Mouse (Mus musculus) embryonic stem cell, embryonic (primary cell): ENCODE measurements around the gene Fxyd2.

ENCODE experiments used
- CTCF ChIA-PET, 4 experiments: fragments of 300-600 bp in 2 of 4; fragments of 350-600 bp in 2 of 4; sonication (Branson Sonifier 250); formaldehyde crosslinking; loops; one replicate each; lab custom pipeline; 2022; ENCODE audit warnings: inconsistent platforms in 2 of 4; lab: Charles Lee
- POLR2A ChIA-PET, 4 experiments: fragments of 300-600 bp in 2 of 4; fragments of 350-600 bp in 2 of 4; sonication (Branson Sonifier 250); formaldehyde crosslinking; loops; one replicate each; lab custom pipeline; 2022; ENCODE audit warnings: antibody characterized with exemption in 4 of 4, inconsistent platforms in 1 of 4; lab: Charles Lee

Fxyd2 gene

GRCm38 (mm10) chr9:45399434-45399833 lies at the start of gene Fxyd2:
TSS of gene Fxyd2 (plus strand) at chr9:45399669.
- POLR2A ChIA-PET = interaction anchor here in 3 of 4 experiments (0.9 to 50.2 kb wide), 8 partner anchors 8 to 50 kb away, joined by 3 to 2905 read pairs (median 10); partner anchors contain the start of gene Fxyd6 (in 1 of the 3)
- CTCF ChIA-PET = interaction anchor here in 1 of 4 experiments (1.3 to 5.4 kb wide), 3 partner anchors 10 to 99 kb away, joined by 3 to 44 read pairs (median 4); no protein-coding TSS in a partner anchor

GRCm38 (mm10) chr9:45349851-45350250 lies 49.6 kb upstream of the Fxyd2 start:
- ChIA-PET POLR2A (interaction anchor here (0.6 to 44.2 kb wide), 83 partner anchors 8 to 1015 kb away, joined by 3 to 2905 read pairs (median 6); partner anchors contain the start of genes Fxyd2 (in 3 of the 4), Fxyd6 (in 3 of the 4), Sidt2 (in 2 of the 4) and Atp5l (in 1 of the 4)), CTCF (interaction anchor here (0.5 to 3.1 kb wide), 21 partner anchors 12 to 1095 kb away, joined by 3 to 21 read pairs (median 7); partner anchors contain the start of genes Apoc3 (in 1 of the 4) and Fxyd6 (in 1 of the 4))

GRCm38 (mm10) chr9:45355192-45355591 lies 44.3 kb upstream of the Fxyd2 start:
- CTCF ChIA-PET = interaction anchor here in 2 of 4 experiments (0.6 to 0.7 kb wide), 2 partner anchors 479 to 1270 kb away, joined by 3 read pairs; no protein-coding TSS in a partner anchor
- POLR2A ChIA-PET = interaction anchor here in 3 of 4 experiments (0.6 to 50.2 kb wide), 6 partner anchors 6 to 590 kb away, joined by 3 to 2905 read pairs (median 174); partner anchors contain the start of genes Fxyd6 (in 2 of the 3) and Fxyd2 (in 1 of the 3)

- ChIA-PET CTCF (no interaction called here), POLR2A (interaction anchor here in 3 of 4 experiments (0.5 to 50.2 kb wide), 11 partner anchors 9 to 533 kb away, joined by 3 to 2905 read pairs (median 5); partner anchors contain the start of genes Fxyd2 (in 1 of the 3) and Fxyd6 (in 1 of the 3))
Observed at GRCm38 (mm10) chr9:45358356-45358755, 41.1 kb upstream of the Fxyd2 start.

DNA sequence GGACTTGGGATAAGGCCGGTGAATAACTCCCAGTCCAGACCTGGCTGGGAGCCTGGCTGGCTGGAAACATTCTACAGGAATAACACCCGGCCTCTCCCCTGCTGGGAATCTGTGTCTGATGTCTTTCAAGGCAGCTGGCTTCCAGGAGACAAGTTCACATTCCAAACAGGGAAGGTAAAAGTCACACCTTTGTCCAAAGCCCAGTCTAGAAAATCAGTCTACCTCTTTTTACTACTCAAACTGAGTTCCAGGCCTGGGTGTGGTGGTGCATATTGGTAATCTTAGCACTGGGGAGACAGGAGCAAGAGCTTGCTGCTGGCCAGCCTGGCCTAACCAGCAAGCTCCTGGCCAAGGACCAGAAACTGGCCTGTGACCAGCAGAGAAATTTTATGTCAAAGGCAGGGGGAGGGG lies 37.4 kb upstream of the Fxyd2 start:
- POLR2A ChIA-PET = interaction anchor here (0.6 to 50.2 kb wide), 35 partner anchors 8 to 638 kb away, joined by 3 to 2905 read pairs (median 6); partner anchors contain the start of genes Fxyd6 (in 3 of the 4), Fxyd2 (in 1 of the 4) and Tmprss13 (in 1 of the 4)
- CTCF ChIA-PET = interaction anchor here (0.5 to 1.4 kb wide), 11 partner anchors 12 to 793 kb away, joined by 3 to 17 read pairs (median 3); no protein-coding TSS in a partner anchor

DNA sequence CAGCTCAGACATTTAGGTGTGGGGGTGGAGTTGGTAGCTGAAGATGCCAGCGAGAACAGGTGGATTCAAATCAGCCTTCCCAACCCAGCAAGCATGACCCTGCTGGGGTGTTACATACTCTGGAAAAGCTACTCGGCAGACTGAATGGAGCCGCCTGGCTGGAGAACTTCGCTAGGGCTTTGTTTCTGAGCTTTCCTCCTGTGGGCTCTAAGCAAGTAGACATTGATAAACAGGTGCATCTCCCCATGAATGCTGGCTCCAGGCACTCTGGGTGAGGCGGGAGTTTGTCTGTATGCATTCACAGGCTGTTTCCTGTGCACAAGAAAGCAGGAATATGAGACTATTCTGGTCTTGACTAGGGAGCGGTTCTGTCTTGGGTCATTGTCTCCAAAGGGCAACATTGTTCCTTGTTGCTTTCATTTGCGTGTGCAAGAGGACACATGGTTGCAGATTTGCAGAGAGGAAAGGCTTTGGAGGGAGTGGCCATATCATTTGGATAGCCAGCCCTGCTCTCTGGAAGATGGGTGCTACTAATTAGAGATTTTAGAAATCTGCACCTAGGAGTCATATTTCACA lies 35.7 kb upstream of the Fxyd2 start:
- POLR2A ChIA-PET = interaction anchor here in 3 of 4 experiments (0.7 to 50.2 kb wide), 12 partner anchors 11 to 759 kb away, joined by 3 to 2905 read pairs (median 12); partner anchors contain the start of genes Ddx6 (in 1 of the 3), Fxyd2 (in 1 of the 3) and Fxyd6 (in 1 of the 3)
- CTCF ChIA-PET = interaction anchor here in 3 of 4 experiments (0.5 to 1.2 kb wide), 4 partner anchors 14 to 49 kb away, joined by 3 to 6 read pairs (median 4); no protein-coding TSS in a partner anchor

- ChIA-PET CTCF (interaction anchor here in 1 of 4 experiments (1.0 kb wide), 1 partner anchor 16 kb away, joined by 3 read pairs; no protein-coding TSS in a partner anchor), POLR2A (interaction anchor here in 3 of 4 experiments (0.7 to 50.2 kb wide), 17 partner anchors 9 to 137 kb away, joined by 3 to 2905 read pairs (median 5); partner anchors contain the start of genes Fxyd2 (in 1 of the 3) and Fxyd6 (in 1 of the 3))
Observed at GRCm38 (mm10) chr9:45367716-45368115, 31.8 kb upstream of the Fxyd2 start.

DNA sequence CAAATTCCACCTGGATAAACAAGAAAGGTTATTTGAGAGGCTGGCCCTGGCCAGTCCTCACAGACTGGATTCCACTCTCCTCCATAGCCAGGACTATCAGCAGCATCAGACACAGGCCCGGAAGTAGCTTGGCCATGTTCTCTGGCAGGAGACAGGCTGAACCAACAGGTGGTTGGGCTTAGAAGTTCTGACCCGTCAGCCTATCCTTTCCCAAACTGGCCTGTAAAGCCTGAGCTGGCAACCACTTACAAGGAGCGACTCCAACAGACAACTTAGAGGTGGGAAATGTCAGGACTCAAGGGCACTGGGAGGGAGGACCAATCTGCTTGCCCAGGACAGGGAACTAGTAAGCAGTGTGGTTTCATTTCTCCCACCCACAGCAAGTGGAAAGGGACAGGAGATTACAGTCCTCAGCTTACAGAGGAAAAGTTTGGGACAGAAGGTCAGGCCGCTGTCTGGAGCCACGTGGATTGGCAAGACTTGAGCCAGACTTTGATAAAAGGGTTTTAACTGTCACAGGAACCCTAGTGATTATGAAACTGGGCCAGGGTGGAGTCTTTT lies 31.0 kb upstream of the Fxyd2 start:
- ChIA-PET CTCF (interaction anchor here in 1 of 4 experiments (1.0 to 1.6 kb wide), 2 partner anchors 16 to 20 kb away, joined by 3 to 9 read pairs; no protein-coding TSS in a partner anchor), POLR2A (interaction anchor here in 3 of 4 experiments (0.6 to 50.2 kb wide), 13 partner anchors 9 to 37 kb away, joined by 3 to 2905 read pairs (median 9); partner anchors contain the start of genes Fxyd2 (in 1 of the 3) and Fxyd6 (in 1 of the 3))

DNA sequence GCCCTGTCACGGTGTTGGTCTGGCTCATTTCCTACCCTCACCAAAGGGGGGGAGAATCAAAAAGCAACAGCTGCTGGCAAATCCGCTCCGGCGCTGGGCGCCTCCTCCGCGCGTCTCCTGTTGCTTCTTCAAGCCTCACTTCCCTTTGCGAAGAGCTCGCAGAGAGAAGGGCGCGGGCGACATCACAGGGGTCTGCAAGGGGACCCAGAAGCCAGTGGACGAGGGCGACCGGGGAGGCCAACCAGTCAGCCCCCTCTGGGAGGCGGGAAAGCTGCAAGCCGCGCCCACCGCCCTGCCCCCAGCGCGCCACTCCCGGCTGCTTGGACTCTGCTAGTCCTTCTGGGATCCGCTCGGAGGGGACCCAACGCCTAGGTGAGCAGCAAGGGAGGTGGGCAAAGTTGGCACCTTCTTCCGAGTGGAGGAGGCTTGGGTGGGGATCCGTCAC lies 29.3 kb upstream of the Fxyd2 start, which contains the start of gene Fxyd6:
Gene Fxyd6 (plus strand): TSS at position 69 of the 445 bp plus-strand sequence.
- POLR2A ChIA-PET = interaction anchor here (0.5 to 50.2 kb wide), 32 partner anchors 7 to 891 kb away, joined by 3 to 2905 read pairs (median 5); partner anchors contain the start of genes Fxyd2 (in 1 of the 4), Fxyd6 (in 1 of the 4) and Mpzl3 (in 1 of the 4)
- CTCF ChIA-PET = interaction anchor here (0.6 to 2.0 kb wide), 15 partner anchors 8 to 490 kb away, joined by 3 to 9 read pairs (median 5); no protein-coding TSS in a partner anchor

- CTCF ChIA-PET = interaction anchor here (0.6 to 2.0 kb wide), 13 partner anchors 8 to 490 kb away, joined by 3 to 8 read pairs (median 5); no protein-coding TSS in a partner anchor
- POLR2A ChIA-PET = interaction anchor here (0.6 to 50.2 kb wide), 28 partner anchors 6 to 71 kb away, joined by 3 to 2905 read pairs (median 6); partner anchors contain the start of genes Fxyd2 (in 1 of the 4) and Fxyd6 (in 1 of the 4)
Observed at GRCm38 (mm10) chr9:45370616-45371336, 28.7 kb upstream of the Fxyd2 start.

GRCm38 (mm10) chr9:45371337-45371707 lies 28.1 kb upstream of the Fxyd2 start:
- ChIA-PET POLR2A (interaction anchor here in 3 of 4 experiments (1.2 to 50.2 kb wide), 9 partner anchors 6 to 49 kb away, joined by 4 to 2905 read pairs (median 119); partner anchors contain the start of genes Fxyd2 (in 1 of the 3) and Fxyd6 (in 1 of the 3)), CTCF (interaction anchor here in 1 of 4 experiments (1.2 to 2.0 kb wide), 2 partner anchors 41 to 43 kb away, joined by 3 to 8 read pairs; no protein-coding TSS in a partner anchor)

DNA sequence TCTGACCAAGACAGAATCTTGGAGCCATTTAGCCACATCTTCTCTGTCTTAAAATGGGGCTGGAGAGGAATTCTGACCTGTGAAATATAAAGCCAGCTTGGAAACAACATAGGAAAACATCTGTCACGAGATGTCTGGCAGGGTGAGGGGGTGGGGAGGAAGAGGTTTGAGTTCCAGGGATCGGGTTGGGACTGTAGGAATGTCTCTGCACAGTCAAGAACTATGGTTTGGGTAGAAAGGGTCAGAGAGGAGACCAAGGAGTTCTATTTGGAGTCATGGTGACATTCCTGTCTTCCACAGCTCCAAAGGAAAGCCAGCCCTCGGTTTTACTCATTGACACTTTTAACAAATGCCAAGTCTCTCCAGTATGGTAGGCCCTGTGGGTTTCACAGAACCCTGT lies 25.6 kb upstream of the Fxyd2 start:
- ChIA-PET CTCF (interaction anchor here in 1 of 4 experiments (2.1 to 2.7 kb wide), 2 partner anchors 25 to 38 kb away, joined by 7 to 16 read pairs; no protein-coding TSS in a partner anchor), POLR2A (interaction anchor here in 3 of 4 experiments (0.9 to 50.2 kb wide), 23 partner anchors 8 to 74 kb away, joined by 3 to 2905 read pairs (median 6); partner anchors contain the start of gene Fxyd6 (in 2 of the 3))

- ChIA-PET POLR2A (interaction anchor here (0.6 to 50.2 kb wide), 31 partner anchors 8 to 127 kb away, joined by 3 to 2905 read pairs (median 6); partner anchors contain the start of genes Fxyd6 (in 2 of the 4) and Tmprss13 (in 1 of the 4)), CTCF (interaction anchor here in 2 of 4 experiments (1.4 to 2.7 kb wide), 4 partner anchors 13 to 36 kb away, joined by 3 to 16 read pairs (median 6); no protein-coding TSS in a partner anchor)
Observed at GRCm38 (mm10) chr9:45374988-45375502, 24.4 kb upstream of the Fxyd2 start.

- POLR2A ChIA-PET = interaction anchor here in 3 of 4 experiments (0.6 to 50.2 kb wide), 9 partner anchors 11 to 27 kb away, joined by 3 to 2905 read pairs (median 7); partner anchors contain the start of gene Fxyd6 (in 2 of the 3)
- CTCF ChIA-PET = no interaction called here
Observed at GRCm38 (mm10) chr9:45376427-45376826, 23.0 kb upstream of the Fxyd2 start.

DNA sequence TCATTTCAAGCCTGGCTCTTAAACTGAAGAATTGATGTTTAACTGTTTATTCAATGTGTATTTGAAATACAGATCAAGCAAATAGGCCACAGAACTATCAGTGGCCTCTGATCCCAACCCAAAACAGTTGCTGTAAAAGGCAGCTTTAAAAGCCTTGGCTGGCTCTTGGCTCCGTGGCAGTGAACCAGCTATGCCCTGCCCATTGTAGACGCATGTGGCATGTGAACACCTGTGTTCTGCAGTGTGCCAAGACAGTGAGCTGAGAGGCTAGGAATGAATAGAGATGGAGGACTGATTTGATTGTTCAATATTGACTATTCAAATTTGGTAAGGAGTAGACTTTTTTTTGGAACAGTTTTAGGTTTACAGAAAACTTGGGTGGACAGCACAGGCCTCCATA lies 22.6 kb upstream of the Fxyd2 start:
- ChIA-PET POLR2A (interaction anchor here in 3 of 4 experiments (0.6 to 50.2 kb wide), 11 partner anchors 11 to 27 kb away, joined by 3 to 2905 read pairs (median 7); partner anchors contain the start of gene Fxyd6 (in 2 of the 3)), CTCF (interaction anchor here in 1 of 4 experiments (0.6 kb wide), 1 partner anchor 74 kb away, joined by 10 read pairs; no protein-coding TSS in a partner anchor)
